Mouse (Mus musculus): Measurements from ENCODE around the gene 4933414I15Rik. TPM values are rescaled to one million over a fixed set of nuclear protein-coding genes. Genes with fewer than 3 reads are reported as not detected.

The 4933414I15Rik gene
- polyA plus RNA-seq, 1 experiment, result not detected

DNA sequence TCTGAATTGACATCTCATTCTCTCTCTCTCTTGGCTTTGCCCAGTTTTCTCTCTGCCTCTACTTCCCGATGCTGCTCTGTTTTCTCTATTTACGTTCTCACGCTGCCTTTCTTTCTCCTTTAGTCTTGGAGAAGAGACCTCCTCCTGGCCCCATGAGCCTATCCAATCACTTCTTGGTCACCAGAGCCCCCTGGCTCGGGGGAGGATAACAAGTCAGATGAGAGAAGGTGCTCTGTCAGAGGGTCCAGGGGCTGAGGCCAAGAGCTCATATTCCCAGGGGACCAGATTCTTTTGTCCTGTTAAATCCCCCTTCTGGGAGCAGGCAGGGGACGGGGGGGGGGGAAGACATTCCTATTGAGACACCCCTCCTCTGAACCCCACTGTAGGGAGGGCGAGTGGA is 10.1 kb upstream of the 4933414I15Rik start, which contains the start of gene Prop1:
Prop1 (minus strand) TSS at position 101 of the 400 bp plus-strand sequence.
- peaks cover 11% of the 10 kb centered on the region for H3K27me3 ChIP-seq (ENCODE audit: control insufficient read depth, insufficient read depth, insufficient read length)
- TF ChIP-seq MYOD1 (IDR thresholded peaks at IDR 0.05; ENCODE audit: control insufficient read depth, insufficient read length, low read depth), result no peak
- TF ChIP-seq CEBPB (IDR thresholded peaks at IDR 0.05; ENCODE audit: low read depth), result no peak
- TF ChIP-seq USF1 (IDR thresholded peaks at IDR 0.05; ENCODE audit: low read depth), result no peak
- TF ChIP-seq FOSL1 (IDR thresholded peaks at IDR 0.05; ENCODE audit: insufficient read depth, low read length, poor library complexity, severe bottlenecking), result no peak
- TF ChIP-seq MAX (IDR thresholded peaks at IDR 0.05), result no peak
- no peak for TF ChIP-seq MYOG (IDR thresholded peaks at IDR 0.05; ENCODE audit: control insufficient read depth, extremely low read depth, insufficient read length)
- no peak for TF ChIP-seq CTCF (IDR thresholded peaks at IDR 0.05; ENCODE audit: control insufficient read depth, insufficient read depth, insufficient read length)
- no peaks in the 10 kb centered on the region for H3K79me2 ChIP-seq (ENCODE audit: control insufficient read depth, insufficient read depth)
- H3K36me3 ChIP-seq (ENCODE audit: control insufficient read depth, insufficient read depth), result no peaks in the 10 kb centered on the region
- H3K79me3 ChIP-seq (ENCODE audit: low read depth), result no peaks in the 10 kb centered on the region
- H3K4me3 ChIP-seq (ENCODE audit: insufficient read depth, poor library complexity, severe bottlenecking), result no peak within 1 kb of the TSS
- H3ac ChIP-seq (ENCODE audit: control insufficient read depth, insufficient read length, low read depth), result no peak within 1 kb of the TSS

DNA sequence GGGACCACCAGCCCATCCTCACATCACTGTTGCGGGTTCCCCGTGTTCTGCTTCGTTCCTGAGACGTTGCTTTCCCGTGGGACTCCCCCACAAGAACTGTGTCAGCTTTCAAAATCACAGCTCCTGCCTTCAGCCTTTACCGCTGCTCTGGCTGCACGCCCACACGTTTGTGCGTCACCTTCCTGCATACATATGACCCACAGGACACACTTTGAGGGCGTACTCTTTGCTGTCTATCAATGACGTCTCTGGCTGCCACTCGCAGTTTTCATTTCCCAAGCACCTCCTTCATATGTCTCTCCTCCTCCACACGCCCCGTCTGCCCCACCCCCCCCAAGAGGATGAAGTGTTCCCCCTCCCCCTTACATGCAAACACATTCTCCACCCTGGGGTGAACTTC is 8.7 kb upstream of the 4933414I15Rik start:
- no peaks in the 10 kb centered on the region for H3K79me2 ChIP-seq (ENCODE audit: control insufficient read depth, insufficient read depth)
- TF ChIP-seq CEBPB (IDR thresholded peaks at IDR 0.05; ENCODE audit: low read depth) (no peak), FOSL1 (IDR thresholded peaks at IDR 0.05; ENCODE audit: insufficient read depth, low read length, poor library complexity, severe bottlenecking) (no peak), MAX (IDR thresholded peaks at IDR 0.05) (no peak), MYOG (IDR thresholded peaks at IDR 0.05; ENCODE audit: control insufficient read depth, extremely low read depth, insufficient read length) (no peak), MYOD1 (IDR thresholded peaks at IDR 0.05; ENCODE audit: control insufficient read depth, insufficient read length, low read depth) (no peak), CTCF (IDR thresholded peaks at IDR 0.05; ENCODE audit: control insufficient read depth, insufficient read depth, insufficient read length) (no peak), USF1 (IDR thresholded peaks at IDR 0.05; ENCODE audit: low read depth) (no peak)
- no peak overlapping the region for H3ac ChIP-seq (ENCODE audit: control insufficient read depth, insufficient read length, low read depth)
- no peaks in the 10 kb centered on the region for H3K79me3 ChIP-seq (ENCODE audit: low read depth)
- no peak overlapping the region for H3K4me3 ChIP-seq (ENCODE audit: insufficient read depth, poor library complexity, severe bottlenecking)
- no peaks in the 10 kb centered on the region for H3K36me3 ChIP-seq (ENCODE audit: control insufficient read depth, insufficient read depth)
- H3K27me3 ChIP-seq (ENCODE audit: control insufficient read depth, insufficient read depth, insufficient read length), result peaks cover 11% of the 10 kb centered on the region

DNA sequence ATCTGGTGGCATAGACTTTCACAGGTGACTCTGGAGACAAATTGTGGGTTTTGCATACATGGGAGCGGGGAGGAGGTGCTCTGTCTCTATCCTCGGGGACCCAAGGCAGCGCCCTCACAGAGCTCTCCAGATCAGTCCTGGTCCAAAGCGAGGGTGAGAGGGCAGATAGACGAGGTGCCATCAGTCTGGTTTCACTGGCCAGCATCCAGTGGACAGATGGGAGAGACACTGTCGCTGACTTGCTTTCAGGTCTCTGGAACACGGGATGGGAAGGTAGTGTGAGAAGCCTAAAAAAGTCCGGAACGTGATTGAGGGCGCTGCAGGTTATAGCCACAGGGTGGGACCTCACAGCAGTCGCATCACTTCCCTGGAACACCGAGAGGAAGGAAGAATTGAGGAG is 1.2 kb downstream of the 4933414I15Rik start:
- H3K79me2 ChIP-seq (ENCODE audit: control insufficient read depth, insufficient read depth), result no peaks in the 10 kb centered on the region
- H3ac ChIP-seq (ENCODE audit: control insufficient read depth, insufficient read length, low read depth), result no peak overlapping the region
- H3K36me3 ChIP-seq (ENCODE audit: control insufficient read depth, insufficient read depth), result no peaks in the 10 kb centered on the region
- no peak overlapping the region for H3K4me3 ChIP-seq (ENCODE audit: insufficient read depth, poor library complexity, severe bottlenecking)
- TF ChIP-seq CTCF (IDR thresholded peaks at IDR 0.05; ENCODE audit: control insufficient read depth, insufficient read depth, insufficient read length) (no peak), MAX (IDR thresholded peaks at IDR 0.05) (no peak), MYOG (IDR thresholded peaks at IDR 0.05; ENCODE audit: control insufficient read depth, extremely low read depth, insufficient read length) (no peak), CEBPB (IDR thresholded peaks at IDR 0.05; ENCODE audit: low read depth) (no peak), MYOD1 (IDR thresholded peaks at IDR 0.05; ENCODE audit: control insufficient read depth, insufficient read length, low read depth) (no peak), USF1 (IDR thresholded peaks at IDR 0.05; ENCODE audit: low read depth) (no peak), FOSL1 (IDR thresholded peaks at IDR 0.05; ENCODE audit: insufficient read depth, low read length, poor library complexity, severe bottlenecking) (no peak)
- no peaks in the 10 kb centered on the region for H3K79me3 ChIP-seq (ENCODE audit: low read depth)
- H3K27me3 ChIP-seq (ENCODE audit: control insufficient read depth, insufficient read depth, insufficient read length), result peaks cover 38% of the 10 kb centered on the region

DNA sequence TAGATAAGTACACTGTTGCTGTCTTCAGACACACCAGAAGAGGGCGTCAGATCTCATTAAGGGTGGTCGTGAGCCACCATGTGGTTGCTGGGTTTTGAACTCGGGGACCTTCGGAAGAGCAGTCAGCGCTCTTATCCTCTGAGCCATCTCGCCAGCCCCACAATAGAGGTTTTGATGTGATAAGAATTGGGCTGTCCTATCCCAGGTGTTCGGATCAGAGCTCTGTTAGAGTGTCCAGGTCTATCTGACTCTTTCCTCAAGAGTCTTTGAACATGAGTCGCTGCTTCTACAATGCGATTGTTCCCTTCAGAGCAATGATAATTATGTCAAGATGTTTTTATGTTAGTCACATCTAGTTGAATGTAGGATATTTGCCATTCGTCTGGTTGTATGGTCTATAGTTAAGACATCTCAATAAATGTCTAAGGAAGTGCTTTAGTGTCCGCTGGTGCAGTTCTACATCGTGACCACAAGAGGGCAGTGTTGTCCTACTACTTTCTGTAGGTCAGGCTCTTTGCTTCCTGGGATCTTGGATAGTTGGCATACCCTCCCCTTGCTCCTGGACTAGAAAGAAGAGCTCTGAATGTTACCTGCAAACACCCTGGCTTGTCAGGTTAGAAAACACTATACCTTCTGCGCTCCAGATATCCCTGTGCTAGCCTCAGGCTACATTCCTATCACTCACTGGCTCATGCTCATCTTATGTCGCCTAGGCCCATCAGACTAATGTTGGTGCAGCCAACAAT is 3.8 kb downstream of the 4933414I15Rik start:
- TF ChIP-seq CEBPB (IDR thresholded peaks at IDR 0.05; ENCODE audit: low read depth) (no peak), CTCF (IDR thresholded peaks at IDR 0.05; ENCODE audit: control insufficient read depth, insufficient read depth, insufficient read length) (peak; percentile 52)
- peaks cover 49% of the 10 kb centered on the region for H3K27me3 ChIP-seq (ENCODE audit: control insufficient read depth, insufficient read depth, insufficient read length)
- H3K79me3 ChIP-seq (ENCODE audit: low read depth), result no peaks in the 10 kb centered on the region
- H3K36me3 ChIP-seq (ENCODE audit: control insufficient read depth, insufficient read depth), result no peaks in the 10 kb centered on the region
- no peak overlapping the region for H3K4me3 ChIP-seq (ENCODE audit: insufficient read depth, poor library complexity, severe bottlenecking)
- H3K79me2 ChIP-seq (ENCODE audit: control insufficient read depth, insufficient read depth), result no peaks in the 10 kb centered on the region
- no peak overlapping the region for H3ac ChIP-seq (ENCODE audit: control insufficient read depth, insufficient read length, low read depth)

- TF ChIP-seq MYOG (IDR thresholded peaks at IDR 0.05; ENCODE audit: control insufficient read depth, extremely low read depth, insufficient read length) (no peak), MYOD1 (IDR thresholded peaks at IDR 0.05; ENCODE audit: control insufficient read depth, insufficient read length, low read depth) (no peak), FOSL1 (IDR thresholded peaks at IDR 0.05; ENCODE audit: insufficient read depth, low read length, poor library complexity, severe bottlenecking) (no peak), USF1 (IDR thresholded peaks at IDR 0.05; ENCODE audit: low read depth) (no peak), CEBPB (IDR thresholded peaks at IDR 0.05; ENCODE audit: low read depth) (no peak), CTCF (IDR thresholded peaks at IDR 0.05; ENCODE audit: control insufficient read depth, insufficient read depth, insufficient read length) (no peak)
- Histone ChIP-seq H3K79me2 (ENCODE audit: control insufficient read depth, insufficient read depth) (no peaks in the 10 kb centered on the region), H3K4me3 (ENCODE audit: insufficient read depth, poor library complexity, severe bottlenecking) (no peak overlapping the region), H3K36me3 (ENCODE audit: control insufficient read depth, insufficient read depth) (no peaks in the 10 kb centered on the region), H3K27me3 (ENCODE audit: control insufficient read depth, insufficient read depth, insufficient read length) (peaks cover 51% of the 10 kb centered on the region), H3ac (ENCODE audit: control insufficient read depth, insufficient read length, low read depth) (no peak overlapping the region), H3K79me3 (ENCODE audit: low read depth) (no peaks in the 10 kb centered on the region)
Measured at GRCm38 (mm10) chr11:50938435-50938834, 5.1 kb downstream of the 4933414I15Rik start.

DNA sequence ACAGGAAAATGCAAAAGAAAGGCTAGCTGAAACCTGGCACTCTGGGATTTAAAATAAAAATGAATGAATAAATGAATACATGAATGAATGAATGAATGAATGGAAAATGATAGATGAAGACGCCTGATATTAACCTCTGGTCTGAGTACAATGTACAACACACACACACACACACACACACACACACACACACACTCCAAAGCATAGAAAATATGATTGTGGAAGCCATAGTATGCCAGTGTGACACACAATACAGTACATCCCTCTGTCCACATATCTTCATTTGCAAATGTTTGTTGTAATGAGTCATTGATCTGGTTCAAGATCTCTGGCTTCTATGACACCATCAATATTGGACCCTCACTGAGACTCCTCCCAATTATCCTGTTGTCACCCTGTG is 11.5 kb downstream of the 4933414I15Rik start:
- no peak for TF ChIP-seq CEBPB (IDR thresholded peaks at IDR 0.05; ENCODE audit: low read depth)
- TF ChIP-seq FOSL1 (IDR thresholded peaks at IDR 0.05; ENCODE audit: insufficient read depth, low read length, poor library complexity, severe bottlenecking), result no peak
- no peak for TF ChIP-seq MAX (IDR thresholded peaks at IDR 0.05)
- TF ChIP-seq USF1 (IDR thresholded peaks at IDR 0.05; ENCODE audit: low read depth), result no peak
- no peak for TF ChIP-seq MYOD1 (IDR thresholded peaks at IDR 0.05; ENCODE audit: control insufficient read depth, insufficient read length, low read depth)
- no peak for TF ChIP-seq MYOG (IDR thresholded peaks at IDR 0.05; ENCODE audit: control insufficient read depth, extremely low read depth, insufficient read length)
- TF ChIP-seq CTCF (IDR thresholded peaks at IDR 0.05; ENCODE audit: control insufficient read depth, insufficient read depth, insufficient read length), result no peak
- H3K36me3 ChIP-seq (ENCODE audit: control insufficient read depth, insufficient read depth), result no peaks in the 10 kb centered on the region
- no peaks in the 10 kb centered on the region for H3K79me2 ChIP-seq (ENCODE audit: control insufficient read depth, insufficient read depth)
- no peak overlapping the region for H3K4me3 ChIP-seq (ENCODE audit: insufficient read depth, poor library complexity, severe bottlenecking)
- H3ac ChIP-seq (ENCODE audit: control insufficient read depth, insufficient read length, low read depth), result no peak overlapping the region
- peaks cover 15% of the 10 kb centered on the region for H3K27me3 ChIP-seq (ENCODE audit: control insufficient read depth, insufficient read depth, insufficient read length)
- no peaks in the 10 kb centered on the region for H3K79me3 ChIP-seq (ENCODE audit: low read depth)
